1 mouse cellular context compared by ENCODE assay signal in genomic region chr5:139287787-139288186, GRCm38 (mm10).
TF ChIP-seq lines count a peak whose summit lies in the region.

No protein-coding gene starts in this region.

TF ChIP-seq in MEL, 35 proteins besides CTCF, POLR2A, EP300 and RAD21:
- no peak for TF ChIP-seq E2F4 (IDR thresholded peaks at IDR 0.05; ENCODE audit: borderline replicate concordance, low read depth, low read length)
- TF ChIP-seq KAT2A (conservative IDR thresholded peaks at IDR 0.05; ENCODE audit: low read depth, low read length): no peak
- peak; percentile 66 for TF ChIP-seq TBP (IDR thresholded peaks at IDR 0.05; ENCODE audit: low read depth, low read length)
- no peak for TF ChIP-seq GATA1 (IDR thresholded peaks at IDR 0.05; ENCODE audit: low read depth, low read length)
- TF ChIP-seq ELF1 (IDR thresholded peaks at IDR 0.05; ENCODE audit: low read depth, low read length): 0 out of 2 replicates have a peak, but pooled peaks have one; percentile 42
- no peak for TF ChIP-seq SMC3 (IDR thresholded peaks at IDR 0.05; ENCODE audit: low read depth, low read length)
- 0 out of 2 replicates have a peak, but pooled peaks have one; percentile 16 for TF ChIP-seq HCFC1 (IDR thresholded peaks at IDR 0.05; ENCODE audit: low read depth, low read length)
- TF ChIP-seq MYC (IDR thresholded peaks at IDR 0.05; ENCODE audit: low read depth, low read length): no peak
- no peak for TF ChIP-seq ZNF384 (IDR thresholded peaks at IDR 0.05; ENCODE audit: low read depth, low read length)
- no peak for TF ChIP-seq CHD2 (IDR thresholded peaks at IDR 0.05; ENCODE audit: low read length)
- TF ChIP-seq MEF2A (IDR thresholded peaks at IDR 0.05; ENCODE audit: extremely low read depth, insufficient replicate concordance, low read depth, low read length, poor library complexity, severe bottlenecking): no peak
- TF ChIP-seq TAL1 (IDR thresholded peaks at IDR 0.05; ENCODE audit: low read length): peak; percentile 35
- no peak for TF ChIP-seq POLR2AphosphoS2 (IDR thresholded peaks at IDR 0.05; ENCODE audit: low read length)
- peak; percentile 41; the same call in 1 of the 2 replicates for TF ChIP-seq TCF12 (IDR thresholded peaks at IDR 0.05; ENCODE audit: low read depth, low read length)
- peak; percentile 37 for TF ChIP-seq NELFE (IDR thresholded peaks at IDR 0.05; ENCODE audit: low read depth, low read length)
- no peak for TF ChIP-seq ZC3H11A (IDR thresholded peaks at IDR 0.05; ENCODE audit: low read depth, low read length)
- no peak for TF ChIP-seq MYB (IDR thresholded peaks at IDR 0.05; ENCODE audit: low read depth, low read length)
- TF ChIP-seq BHLHE40 (IDR thresholded peaks at IDR 0.05; ENCODE audit: borderline replicate concordance, low read depth, low read length): no peak
- no peak for TF ChIP-seq NRF1 (IDR thresholded peaks at IDR 0.05; ENCODE audit: insufficient read depth, low read depth, low read length, poor library complexity, severe bottlenecking)
- TF ChIP-seq ETS1 (IDR thresholded peaks at IDR 0.05; ENCODE audit: low read depth, low read length): no peak
- no peak for TF ChIP-seq MAFK (IDR thresholded peaks at IDR 0.05; ENCODE audit: borderline replicate concordance, low read depth, low read length)
- no peak for TF ChIP-seq CHD1 (IDR thresholded peaks at IDR 0.05; ENCODE audit: low read depth, low read length)
- no peak for TF ChIP-seq USF1 (IDR thresholded peaks at IDR 0.05; ENCODE audit: low read depth, low read length)
- no peak for TF ChIP-seq MAZ (IDR thresholded peaks at IDR 0.05; ENCODE audit: low read depth, low read length)
- peak; percentile 28; the same call in 1 of the 2 replicates for TF ChIP-seq MXI1 (IDR thresholded peaks at IDR 0.05; ENCODE audit: low read depth, low read length)
- no peak for TF ChIP-seq POLR2AphosphoS5 (IDR thresholded peaks at IDR 0.05; ENCODE audit: borderline replicate concordance, low read depth, low read length)
- no peak for TF ChIP-seq RCOR1 (IDR thresholded peaks at IDR 0.05; ENCODE audit: low read depth, low read length)
- TF ChIP-seq ZMIZ1 (IDR thresholded peaks at IDR 0.05; ENCODE audit: low read depth, low read length): no peak
- TF ChIP-seq ZKSCAN1 (IDR thresholded peaks at IDR 0.05; ENCODE audit: low read depth, low read length): no peak
